Mouse (Mus musculus): ENCODE data around the gene Slc24a2. TPM values are rescaled to one million over a fixed set of nuclear protein-coding genes. Genes with fewer than 3 reads are reported as not detected.

Slc24a2 gene
- polyA plus RNA-seq, 1 experiment from 2014 or later: 3.9 TPM

GRCm38 (mm10) chr4:87100936-87101335, 129.3 kb downstream of the Slc24a2 start:
- 78% methylated on average over 5 of the region's 5 CpGs for WGBS
- H3K27me3 ChIP-seq (replicated peaks): no peaks in the 10 kb centered on the region
- no peak overlapping the region for H3K9ac ChIP-seq
- H3K9me3 ChIP-seq: no peaks in the 10 kb centered on the region
- H3K4me2 ChIP-seq: no peak overlapping the region
- no peaks in the 10 kb centered on the region for H3K4me1 ChIP-seq
- no peak overlapping the region for H3K27ac ChIP-seq
- no peaks in the 10 kb centered on the region for H3K36me3 ChIP-seq (replicated peaks)
- ATAC-seq (replicated peaks): no peak
- no peak overlapping the region for H3K4me3 ChIP-seq

GRCm38 (mm10) chr4:87096186-87096585, 134.1 kb downstream of the Slc24a2 start:
- Histone ChIP-seq H3K36me3 (replicated peaks) (no peaks in the 10 kb centered on the region), H3K4me1 (no peaks in the 10 kb centered on the region), H3K4me3 (no peak overlapping the region), H3K4me2 (no peak overlapping the region), H3K9ac (no peak overlapping the region), H3K27me3 (replicated peaks) (no peaks in the 10 kb centered on the region), H3K9me3 (no peaks in the 10 kb centered on the region), H3K27ac (no peak overlapping the region)
- WGBS: 85% methylated on average over 5 of the region's 5 CpGs
- ATAC-seq (replicated peaks): peak; percentile 54; the same call in 1 of the 2 replicates

- Histone ChIP-seq H3K36me3 (replicated peaks) (no peaks in the 10 kb centered on the region), H3K9ac (no peak overlapping the region), H3K9me3 (no peaks in the 10 kb centered on the region), H3K4me1 (no peaks in the 10 kb centered on the region), H3K4me3 (no peak overlapping the region), H3K27ac (no peak overlapping the region), H3K4me2 (no peak overlapping the region), H3K27me3 (replicated peaks) (no peaks in the 10 kb centered on the region)
- WGBS: 80% methylated on average over 3 of the region's 3 CpGs
- no peak for ATAC-seq (replicated peaks)
Observed at GRCm38 (mm10) chr4:87093612-87094011, 136.7 kb downstream of the Slc24a2 start.

GRCm38 (mm10) chr4:87090841-87091240, 139.4 kb downstream of the Slc24a2 start:
- H3K4me3 ChIP-seq: no peak overlapping the region
- H3K27ac ChIP-seq: no peak overlapping the region
- H3K9ac ChIP-seq: no peak overlapping the region
- no peaks in the 10 kb centered on the region for H3K27me3 ChIP-seq (replicated peaks)
- ATAC-seq (replicated peaks): no peak
- no peak overlapping the region for H3K4me2 ChIP-seq
- H3K9me3 ChIP-seq: no peaks in the 10 kb centered on the region
- H3K36me3 ChIP-seq (replicated peaks): no peaks in the 10 kb centered on the region
- peaks cover 6% of the 10 kb centered on the region; the same call in 1 of the 2 replicates for H3K4me1 ChIP-seq

GRCm38 (mm10) chr4:87088713-87089112, 141.6 kb downstream of the Slc24a2 start:
- ATAC-seq (replicated peaks): no peak
- H3K27me3 ChIP-seq (replicated peaks): no peaks in the 10 kb centered on the region
- 74% methylated on average over 6 of the region's 6 CpGs for WGBS
- H3K4me2 ChIP-seq: no peak overlapping the region
- H3K9ac ChIP-seq: no peak overlapping the region
- H3K4me3 ChIP-seq: no peak overlapping the region
- no peaks in the 10 kb centered on the region for H3K9me3 ChIP-seq
- H3K4me1 ChIP-seq: peaks cover 6% of the 10 kb centered on the region; the same call in 1 of the 2 replicates
- no peak overlapping the region for H3K27ac ChIP-seq
- no peaks in the 10 kb centered on the region for H3K36me3 ChIP-seq (replicated peaks)

GRCm38 (mm10) chr4:87087597-87087996, 142.7 kb downstream of the Slc24a2 start:
- H3K27me3 ChIP-seq (replicated peaks): no peaks in the 10 kb centered on the region
- H3K27ac ChIP-seq: peak overlapping the region; percentile 75; the same call in 1 of the 2 replicates

GRCm38 (mm10) chr4:87086933-87087577, 143.2 kb downstream of the Slc24a2 start:
- H3K4me1 ChIP-seq: peaks cover 6% of the 10 kb centered on the region; the same call in 1 of the 2 replicates

More at GRCm38 (mm10) chr4:87087597-87087996, 142.7 kb downstream of the Slc24a2 start:
- Histone ChIP-seq H3K9ac (no peak overlapping the region), H3K4me1 (peaks cover 6% of the 10 kb centered on the region; the same call in 1 of the 2 replicates), H3K36me3 (replicated peaks) (no peaks in the 10 kb centered on the region), H3K4me3 (no peak overlapping the region), H3K9me3 (no peaks in the 10 kb centered on the region), H3K4me2 (no peak overlapping the region)
- peak; percentile 72 for ATAC-seq (replicated peaks)
- 88% methylated on average over 5 of the region's 5 CpGs for WGBS

GRCm38 (mm10) chr4:87081321-87081720, 149.0 kb downstream of the Slc24a2 start:
- ATAC-seq (replicated peaks): no peak
- no peaks in the 10 kb centered on the region for H3K36me3 ChIP-seq (replicated peaks)
- H3K27ac ChIP-seq: no peak overlapping the region
- no peaks in the 10 kb centered on the region for H3K9me3 ChIP-seq
- no peak overlapping the region for H3K4me2 ChIP-seq
- 93% methylated on average over 6 of the region's 6 CpGs for WGBS
- no peak overlapping the region for H3K4me3 ChIP-seq
- H3K4me1 ChIP-seq: no peaks in the 10 kb centered on the region
- no peak overlapping the region for H3K9ac ChIP-seq
- H3K27me3 ChIP-seq (replicated peaks): no peaks in the 10 kb centered on the region

More at GRCm38 (mm10) chr4:87086933-87087577, 143.2 kb downstream of the Slc24a2 start:
- Histone ChIP-seq H3K4me2 (no peak overlapping the region), H3K4me3 (no peak overlapping the region), H3K36me3 (replicated peaks) (no peaks in the 10 kb centered on the region), H3K27ac (peak overlapping the region; percentile 75), H3K27me3 (replicated peaks) (no peaks in the 10 kb centered on the region), H3K9me3 (no peaks in the 10 kb centered on the region), H3K9ac (no peak overlapping the region)
- peak; percentile 83 for ATAC-seq (replicated peaks)
- WGBS: 38% methylated on average over 11 of the region's 11 CpGs

- no peaks in the 10 kb centered on the region for H3K27me3 ChIP-seq (replicated peaks)
- 76% methylated on average over 4 of the region's 4 CpGs for WGBS
- H3K27ac ChIP-seq: no peak overlapping the region
- H3K36me3 ChIP-seq (replicated peaks): no peaks in the 10 kb centered on the region
- no peak overlapping the region for H3K4me2 ChIP-seq
- no peak overlapping the region for H3K4me3 ChIP-seq
- H3K9ac ChIP-seq: no peak overlapping the region
- H3K4me1 ChIP-seq: no peaks in the 10 kb centered on the region
- no peak for ATAC-seq (replicated peaks)
- no peaks in the 10 kb centered on the region for H3K9me3 ChIP-seq
Observed at GRCm38 (mm10) chr4:87079305-87079704, 151.0 kb downstream of the Slc24a2 start.

GRCm38 (mm10) chr4:87078726-87079125, 151.6 kb downstream of the Slc24a2 start:
- H3K4me3 ChIP-seq: no peak overlapping the region
- H3K4me1 ChIP-seq: no peaks in the 10 kb centered on the region
- no peaks in the 10 kb centered on the region for H3K27me3 ChIP-seq (replicated peaks)
- H3K9me3 ChIP-seq: no peaks in the 10 kb centered on the region
- no peak overlapping the region for H3K9ac ChIP-seq
- no peak overlapping the region for H3K27ac ChIP-seq
- ATAC-seq (replicated peaks): no peak
- H3K36me3 ChIP-seq (replicated peaks): no peaks in the 10 kb centered on the region
- 70% methylated on average over 2 of the region's 2 CpGs for WGBS
- no peak overlapping the region for H3K4me2 ChIP-seq

- Histone ChIP-seq H3K4me1 (no peaks in the 10 kb centered on the region), H3K9me3 (no peaks in the 10 kb centered on the region), H3K36me3 (replicated peaks) (no peaks in the 10 kb centered on the region), H3K27ac (no peak overlapping the region), H3K4me3 (no peak overlapping the region), H3K4me2 (no peak overlapping the region), H3K9ac (no peak overlapping the region), H3K27me3 (replicated peaks) (no peaks in the 10 kb centered on the region)
- no peak for ATAC-seq (replicated peaks)
- WGBS: 65% methylated on average over 3 of the region's 3 CpGs
Observed at GRCm38 (mm10) chr4:87075761-87076160, 154.5 kb downstream of the Slc24a2 start.

- no peaks in the 10 kb centered on the region for H3K4me1 ChIP-seq
- H3K27ac ChIP-seq: no peak overlapping the region
- ATAC-seq (replicated peaks): no peak
- no peak overlapping the region for H3K4me2 ChIP-seq
- H3K27me3 ChIP-seq (replicated peaks): no peaks in the 10 kb centered on the region
- WGBS: 67% methylated on average over 3 of the region's 3 CpGs
- no peaks in the 10 kb centered on the region for H3K36me3 ChIP-seq (replicated peaks)
- no peak overlapping the region for H3K9ac ChIP-seq
- H3K4me3 ChIP-seq: no peak overlapping the region
- H3K9me3 ChIP-seq: no peaks in the 10 kb centered on the region
Observed at GRCm38 (mm10) chr4:87068121-87068520, 162.2 kb downstream of the Slc24a2 start.

GRCm38 (mm10) chr4:87065227-87065626, 165.1 kb downstream of the Slc24a2 start:
- 77% methylated on average over 5 of the region's 5 CpGs for WGBS
- Histone ChIP-seq H3K4me2 (no peak overlapping the region), H3K4me1 (peaks cover 6% of the 10 kb centered on the region; the same call in 1 of the 2 replicates), H3K9me3 (no peaks in the 10 kb centered on the region), H3K27me3 (replicated peaks) (no peaks in the 10 kb centered on the region), H3K27ac (no peak overlapping the region), H3K9ac (no peak overlapping the region), H3K4me3 (no peak overlapping the region), H3K36me3 (replicated peaks) (no peaks in the 10 kb centered on the region)
- no peak for ATAC-seq (replicated peaks)
